Mouse (Mus musculus): ENCODE results near the gene 1700049E17Rik1.
"Not testable (repeated sequence)": the region's sequence is repeated elsewhere in the genome, so short reads cannot be mapped to it uniquely, and the experiment has no call there.

Gene 1700049E17Rik1

DNA sequence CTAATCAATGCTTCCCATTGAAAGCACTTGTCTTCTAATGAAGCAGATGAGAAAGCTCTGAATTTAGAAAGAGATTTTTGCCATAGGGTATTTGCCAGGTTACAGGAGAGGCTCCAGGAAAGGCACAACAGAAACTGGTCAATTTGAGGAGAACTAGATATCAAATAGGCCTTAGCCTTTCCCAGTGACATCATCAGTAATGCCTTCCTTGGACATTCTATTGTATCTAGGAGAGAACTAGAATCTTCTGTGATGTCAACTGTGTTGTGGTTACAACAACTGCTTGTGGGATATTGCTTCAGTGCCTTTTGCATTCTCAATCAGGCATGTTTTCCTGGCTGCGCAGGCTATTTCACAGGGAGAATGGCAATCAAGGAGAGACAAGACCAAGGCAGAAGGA lies at the start of gene 1700049E17Rik1:
1700049E17Rik1 (plus strand) TSS at position 301 of the 400 bp plus-strand sequence.
- in situ Hi-C loops (cut with MboI; ENCODE audit: low sequenced_read_pairs), result not testable (repeated sequence)

DNA sequence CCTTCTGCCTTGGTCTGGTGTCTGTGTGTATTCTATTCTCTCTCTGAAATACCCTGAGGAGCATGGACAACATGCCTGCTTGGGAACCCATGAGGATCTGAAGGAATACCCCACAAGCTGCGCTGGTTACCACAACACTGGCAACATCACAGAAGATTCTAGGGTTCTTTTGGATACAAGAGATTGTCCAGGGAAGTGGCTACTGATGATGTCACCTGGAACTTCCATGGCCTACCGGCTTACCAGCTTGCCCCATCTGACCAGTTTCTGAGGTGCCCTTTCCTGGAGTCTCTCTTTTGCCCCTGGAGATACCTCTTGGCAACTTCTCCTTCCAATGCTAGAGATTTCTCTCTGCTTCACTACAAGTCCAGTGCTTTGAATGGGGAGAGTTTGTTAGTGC lies 17.6 kb upstream of the 1700049E17Rik1 start, which contains the start of gene Gm7980:
Gm7980 (minus strand) TSS at position 101 of the 400 bp plus-strand sequence.
- in situ Hi-C loops (cut with MboI; ENCODE audit: low sequenced_read_pairs), result not testable (repeated sequence)

DNA sequence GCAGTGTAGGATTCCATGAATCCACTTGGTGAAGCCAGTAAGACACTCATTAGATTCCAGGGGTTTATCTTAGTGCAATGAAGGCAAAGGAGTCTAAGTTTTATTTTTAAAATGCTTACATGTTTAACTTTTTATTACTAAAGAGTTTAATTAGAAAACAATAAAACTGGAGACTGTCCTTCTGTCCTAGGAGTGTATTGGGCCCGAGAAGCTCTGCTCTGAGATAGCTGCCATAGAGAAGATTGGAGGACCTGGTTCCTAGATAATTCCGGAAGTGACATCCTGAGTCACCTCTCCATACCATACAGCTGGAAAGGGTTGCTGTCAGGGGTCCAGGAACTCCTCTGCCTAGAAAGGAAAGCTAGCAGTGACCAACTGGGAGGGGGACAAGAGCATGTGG lies 18.9 kb downstream of the 1700049E17Rik1 start, which contains the start of gene 1700024B05Rik:
1700024B05Rik (plus strand) TSS at position 301 of the 400 bp plus-strand sequence.
- in situ Hi-C loops (cut with MboI; ENCODE audit: low sequenced_read_pairs), result not testable (repeated sequence)

DNA sequence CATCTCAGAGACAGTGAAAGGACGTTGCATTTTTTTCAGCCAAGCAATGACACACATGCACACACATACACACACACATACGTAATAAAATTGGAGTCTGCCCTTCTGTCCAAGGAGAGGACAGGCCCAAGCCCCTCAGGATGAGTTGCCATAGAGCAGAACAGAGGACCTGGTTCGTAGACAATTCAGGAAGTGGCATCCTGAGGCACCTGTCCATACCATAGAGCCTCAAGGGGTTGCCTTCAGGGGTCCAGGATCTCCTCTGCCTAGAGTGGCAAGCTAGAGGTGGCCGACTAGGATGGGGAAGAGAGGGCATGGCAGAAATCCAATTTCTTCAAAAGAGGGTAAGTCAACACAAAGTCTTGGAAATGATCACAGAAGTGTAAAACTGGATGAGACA lies 39.3 kb downstream of the 1700049E17Rik1 start:
- in situ Hi-C loops (cut with MboI; ENCODE audit: low sequenced_read_pairs), result not testable (repeated sequence)

DNA sequence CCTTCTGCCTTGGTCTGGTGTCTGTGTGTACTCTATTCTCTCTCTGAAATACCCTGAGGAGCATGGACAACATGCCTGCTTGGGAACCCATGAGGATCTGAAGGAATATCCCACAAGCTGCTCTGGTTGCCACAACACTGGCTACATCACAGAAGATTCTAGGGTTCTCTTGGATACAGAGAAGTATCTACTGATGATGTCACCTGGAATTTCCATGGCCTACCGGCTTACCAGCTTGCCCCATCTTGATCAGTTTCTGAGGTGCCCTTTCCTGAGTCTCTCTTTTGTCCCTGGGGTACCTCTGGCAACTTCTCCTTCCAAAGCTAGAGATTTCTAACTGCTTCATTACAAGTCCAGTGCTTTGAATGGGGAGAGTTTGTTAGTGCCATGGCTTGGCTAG lies 43.1 kb downstream of the 1700049E17Rik1 start, which contains the start of gene Gm6401:
Gm6401 (minus strand) TSS at position 101 of the 400 bp plus-strand sequence.
- in situ Hi-C loops (cut with MboI; ENCODE audit: low sequenced_read_pairs), result not testable (repeated sequence)

DNA sequence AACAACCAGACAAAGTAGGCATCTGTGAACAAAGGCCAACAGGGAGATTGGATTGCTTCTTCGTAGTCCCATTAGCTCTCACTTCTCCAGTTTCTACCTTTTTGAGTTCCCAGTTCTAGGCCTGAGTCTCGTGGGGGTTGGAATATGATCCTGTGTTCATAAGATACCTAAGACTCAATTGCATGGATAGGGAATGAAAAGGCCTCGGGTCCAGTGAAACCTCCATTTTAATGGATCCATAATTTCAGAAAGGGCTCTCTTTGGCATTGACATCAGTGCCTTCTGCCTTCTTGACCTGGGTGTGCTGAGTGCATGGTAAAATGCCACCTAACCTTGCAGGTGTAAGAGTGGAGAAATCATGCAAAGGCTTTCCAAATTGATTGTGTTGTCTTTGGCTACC lies 43.8 kb downstream of the 1700049E17Rik1 start:
- in situ Hi-C loops (cut with MboI; ENCODE audit: low sequenced_read_pairs), result not testable (repeated sequence)
